Mouse (Mus musculus) mammary gland, adult 2 months (tissue): ENCODE measurements around the gene Siah1a. TPM values are rescaled to one million over a fixed set of nuclear protein-coding genes. Genes with fewer than 3 reads are reported as not detected.

Source experiments
- polyA plus RNA-seq: library from polyadenylated mRNA; depleted of rRNA; stranded (reverse); fragments of >200 nt; gene quantifications from 2 replicates; pipeline ENCODE4 v1.2.3, GENCODE M21; 2012; ENCODE audit warnings: low replicate concordance; rRNA removed

Gene Siah1a
- 19.8 and 29.8 TPM in 2 replicates for polyA plus RNA-seq

GRCm38 (mm10) chr8:86745221-86745934 lies at the start of gene Siah1a, which contains the start of gene Gm10638:
TSS of gene Siah1a (minus strand) at chr8:86745934.
TSS of gene Gm10638 (plus strand) at chr8:86745699.

Other genes starting within 250 kb of the Siah1a start
- 0.07 TPM in 1 of 2 replicates, not detected in the other for gene Abcc12, start 165.2 kb downstream of the Siah1a start, polyA plus RNA-seq
- 99.1 and 146 TPM in 2 replicates for gene Lonp2, start 121.9 kb downstream of the Siah1a start, polyA plus RNA-seq
- 1.8 and 5.8 TPM in 2 replicates for gene Gm10638, start 235 bp downstream of the Siah1a start, polyA plus RNA-seq
- gene N4bp1, start 139.3 kb upstream of the Siah1a start, polyA plus RNA-seq, result 11.4 and 12.3 TPM in 2 replicates